Mouse (Mus musculus) T-helper 1 cell (primary cell): Measurements from ENCODE around the gene Usp19.

Experiments used
- in situ Hi-C: fragments of 300-600 bp; cut with MboI, MseI; formaldehyde crosslinking; loops from one replicate; pipeline ENCODE4 v1.15.1; 2025; ENCODE audit warnings: high pct_unique_total_duplicates

The Usp19 gene

DNA sequence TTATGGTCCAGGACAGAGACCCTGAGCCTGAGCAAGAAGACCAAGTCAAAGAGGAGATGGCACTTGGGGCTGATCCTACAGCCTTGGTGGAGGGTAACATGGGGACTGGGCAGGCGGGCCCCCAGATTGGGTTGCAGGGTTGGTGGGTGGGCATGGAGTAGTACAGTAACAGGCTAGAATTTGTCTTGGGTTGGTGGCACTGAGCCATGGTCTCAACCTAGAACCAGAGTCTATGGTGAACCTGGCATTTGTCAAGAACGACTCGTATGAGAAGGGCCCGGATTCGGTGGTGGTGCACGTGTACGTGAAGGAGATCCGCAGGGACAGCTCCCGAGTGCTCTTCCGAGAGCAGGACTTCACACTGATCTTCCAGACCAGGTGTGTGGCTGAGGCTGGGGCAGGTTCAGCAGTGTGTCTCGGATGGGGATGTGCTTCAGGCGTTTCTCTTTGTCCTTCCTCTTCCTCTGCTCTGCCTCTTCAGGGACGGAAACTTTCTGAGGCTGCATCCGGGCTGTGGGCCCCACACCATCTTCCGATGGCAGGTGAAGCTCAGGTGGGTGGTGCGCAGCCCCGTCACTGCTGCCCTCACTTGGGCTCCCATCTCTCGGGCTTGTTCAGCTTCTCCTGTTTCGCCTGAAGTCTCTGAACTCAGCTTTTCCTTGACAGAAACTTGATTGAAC, 3.9 kb downstream of the Usp19 start:
- in situ Hi-C loops = no loop called here

- in situ Hi-C loops = no loop called here
These were observed 4.5 kb downstream of the Usp19 start for GRCm38 (mm10) chr9:108494905-108495304.

DNA sequence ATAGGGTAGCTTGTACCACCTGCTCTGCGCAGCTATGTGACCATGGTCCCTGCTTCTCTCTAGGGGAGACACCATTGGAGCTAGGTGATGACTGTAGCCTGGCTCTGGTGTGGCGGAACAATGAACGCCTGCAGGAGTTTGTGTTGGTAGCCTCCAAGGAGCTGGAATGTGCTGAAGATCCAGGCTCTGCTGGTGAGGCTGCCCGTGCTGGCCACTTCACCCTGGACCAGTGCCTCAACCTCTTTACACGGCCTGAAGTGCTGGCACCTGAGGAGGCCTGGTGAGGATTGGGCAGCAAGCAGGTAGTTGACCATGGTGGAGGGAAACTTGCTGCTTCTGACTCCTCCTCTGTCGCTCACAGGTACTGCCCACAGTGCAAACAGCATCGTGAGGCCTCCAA, 8.8 kb downstream of the Usp19 start:
- in situ Hi-C loops = no loop called here

DNA sequence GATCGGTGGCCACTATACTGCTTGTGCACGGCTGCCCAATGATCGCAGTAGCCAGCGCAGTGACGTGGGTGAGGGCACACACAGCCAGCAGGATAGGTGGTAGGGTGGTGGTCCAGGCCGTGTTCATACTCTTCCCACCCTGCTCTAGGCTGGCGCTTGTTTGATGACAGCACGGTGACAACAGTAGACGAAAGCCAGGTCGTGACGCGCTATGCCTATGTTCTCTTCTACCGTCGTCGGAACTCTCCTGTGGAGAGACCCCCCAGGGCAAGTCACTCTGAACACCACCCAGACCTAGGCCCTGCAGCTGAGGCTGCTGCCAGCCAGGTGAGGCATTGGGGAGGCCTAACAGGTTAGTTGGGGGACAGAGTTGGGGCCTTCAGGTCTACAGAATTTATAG, 9.5 kb downstream of the Usp19 start:
- in situ Hi-C loops = no loop called here

GRCm38 (mm10) chr9:108506901-108507300, 16.5 kb downstream of the Usp19 start:
- in situ Hi-C loops = no loop called here

DNA sequence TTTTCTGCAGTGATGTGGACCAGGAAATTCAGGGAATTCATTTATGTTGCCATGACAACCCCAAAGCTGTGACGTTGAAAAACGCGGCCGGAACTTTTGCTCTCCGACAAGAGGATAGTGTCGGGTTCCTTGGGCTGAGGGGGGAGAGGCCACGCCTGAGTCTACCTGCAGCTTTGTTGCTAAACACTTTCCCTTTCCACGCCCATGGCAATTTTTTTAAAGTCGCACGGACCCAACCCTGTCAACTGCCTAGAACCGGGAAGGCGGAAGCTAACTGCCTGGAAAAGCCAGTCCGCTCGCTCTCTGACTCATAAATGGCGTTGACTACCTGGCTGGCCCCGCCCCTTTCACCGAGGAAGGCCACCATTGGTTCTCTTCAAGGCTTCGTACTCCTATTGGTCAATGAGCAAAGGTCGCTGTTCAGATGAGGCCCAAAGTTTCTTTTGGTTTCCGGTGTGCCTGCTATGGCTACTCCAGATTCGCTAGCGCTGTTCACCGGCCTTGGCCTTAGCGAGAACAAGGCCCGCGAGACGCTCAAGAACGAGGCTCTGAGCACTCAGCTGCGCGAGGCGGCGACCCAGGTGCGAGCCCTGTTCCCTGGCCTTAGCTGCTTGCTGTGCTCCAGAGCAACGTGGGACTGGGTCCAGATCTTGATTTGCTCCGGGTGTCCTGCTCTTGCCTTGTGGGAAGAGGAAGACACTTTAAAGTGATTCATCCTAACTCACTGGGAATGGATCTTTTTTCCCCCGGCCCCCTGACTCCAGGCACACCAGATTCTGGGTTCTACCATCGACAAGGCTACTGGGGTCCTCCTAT, 17.4 kb downstream of the Usp19 start, which contains the start of gene Qars:
Gene Qars, plus strand, starts transcription at position 88 of the 816 bp plus-strand sequence.
- in situ Hi-C loops = no loop called here

DNA sequence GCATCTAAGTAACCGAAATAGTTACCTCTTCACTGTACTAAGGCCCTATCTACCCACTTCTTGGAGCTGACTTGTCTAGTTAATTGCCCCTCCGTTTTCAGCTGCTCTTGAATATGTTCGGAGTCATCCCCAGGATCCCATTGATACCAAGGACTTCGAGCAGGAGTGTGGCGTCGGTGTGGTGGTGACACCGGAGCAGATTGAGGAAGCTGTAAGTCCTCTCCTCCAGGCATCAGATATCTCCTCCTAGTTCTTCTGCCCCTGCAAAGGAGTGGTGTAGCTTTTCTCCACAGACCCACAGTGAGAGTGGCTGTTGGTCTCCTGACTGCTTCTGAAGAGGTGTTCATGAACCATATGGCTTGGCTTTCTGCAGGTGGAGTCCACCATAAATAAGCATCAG, 18.4 kb downstream of the Usp19 start:
- in situ Hi-C loops = no loop called here

DNA sequence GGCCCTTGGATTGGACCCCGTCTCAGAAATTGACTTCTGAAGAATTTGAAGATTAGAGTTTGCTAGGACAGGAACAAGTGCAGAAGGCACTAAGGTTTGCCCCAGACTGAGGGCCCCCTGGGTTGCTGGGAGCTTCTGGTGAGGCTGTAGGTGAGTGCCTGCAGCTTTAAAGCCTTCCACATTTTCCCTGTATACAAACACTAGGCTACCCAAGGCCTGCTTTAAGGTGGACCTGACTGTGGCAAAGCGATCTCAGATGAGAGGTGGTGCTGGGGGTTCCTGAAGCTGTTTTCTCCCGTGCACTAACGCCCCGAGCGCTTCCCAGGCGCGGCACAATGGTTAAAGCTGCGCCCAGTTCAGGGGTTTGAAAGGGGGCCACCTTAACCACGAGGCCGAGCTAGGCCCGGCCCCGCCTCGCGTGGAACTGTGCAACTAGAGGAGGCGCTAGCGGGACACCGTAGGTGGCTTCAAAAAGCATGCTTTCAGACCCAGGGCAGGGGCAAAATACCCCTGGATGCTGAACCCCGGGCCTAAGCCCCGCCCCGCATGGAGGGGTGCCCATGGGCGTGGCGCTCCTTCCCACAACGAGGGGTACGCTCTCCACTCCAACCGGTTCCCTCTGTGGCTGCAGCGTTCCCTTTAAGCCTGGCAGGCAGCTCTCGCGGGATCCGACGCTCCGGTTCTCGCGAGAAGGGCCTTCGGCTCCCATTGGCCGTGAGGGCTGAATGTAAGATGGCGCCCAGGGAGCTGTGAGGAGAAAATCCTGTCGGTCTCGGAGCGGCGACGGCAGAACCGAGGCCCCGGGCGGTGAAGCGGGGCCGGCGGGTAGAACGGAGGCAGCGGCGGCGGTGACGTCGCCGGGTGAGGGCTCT, 26.2 kb downstream of the Usp19 start, which contains the start of gene Qrich1:
Gene Qrich1, plus strand, starts transcription at position 427 of the 872 bp plus-strand sequence.
- in situ Hi-C loops = no loop called here

DNA sequence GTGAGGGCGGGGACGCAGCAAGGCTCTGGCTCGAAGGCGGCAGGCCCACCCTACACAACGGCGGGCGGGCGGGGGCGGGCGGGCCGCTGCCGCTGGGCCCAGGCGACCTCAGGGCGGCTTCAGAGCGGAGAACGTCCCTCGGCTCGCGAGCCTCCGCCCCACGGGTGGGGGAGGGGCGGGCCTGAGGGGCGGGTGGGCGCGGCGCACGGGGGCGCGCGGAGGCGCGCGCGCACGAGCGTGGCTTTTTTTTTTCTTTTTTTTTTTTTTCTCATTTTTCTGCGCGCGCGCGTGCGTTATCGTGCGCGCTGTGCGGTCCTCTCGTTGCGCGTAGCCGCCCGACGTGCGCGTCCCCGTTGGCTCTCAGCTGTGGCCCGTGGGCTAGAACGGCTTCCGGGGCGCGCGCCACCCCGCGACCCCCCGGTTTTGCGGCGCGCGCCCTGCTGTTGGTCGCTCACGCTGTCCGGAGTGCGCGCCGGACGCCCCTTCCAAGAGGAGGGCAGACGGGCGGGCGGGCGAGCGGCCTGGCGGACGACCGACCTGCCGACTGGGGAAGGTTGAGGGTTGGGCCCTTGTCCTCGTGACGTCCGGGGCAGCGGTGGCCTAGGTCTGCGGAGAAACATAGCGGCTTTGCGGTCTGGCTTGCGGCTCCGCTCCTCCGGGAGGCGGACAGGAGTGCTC, 27.0 kb downstream of the Usp19 start:
- in situ Hi-C loops = no loop called here

GRCm38 (mm10) chr9:108517931-108518332, 27.5 kb downstream of the Usp19 start:
- in situ Hi-C loops = no loop called here

DNA sequence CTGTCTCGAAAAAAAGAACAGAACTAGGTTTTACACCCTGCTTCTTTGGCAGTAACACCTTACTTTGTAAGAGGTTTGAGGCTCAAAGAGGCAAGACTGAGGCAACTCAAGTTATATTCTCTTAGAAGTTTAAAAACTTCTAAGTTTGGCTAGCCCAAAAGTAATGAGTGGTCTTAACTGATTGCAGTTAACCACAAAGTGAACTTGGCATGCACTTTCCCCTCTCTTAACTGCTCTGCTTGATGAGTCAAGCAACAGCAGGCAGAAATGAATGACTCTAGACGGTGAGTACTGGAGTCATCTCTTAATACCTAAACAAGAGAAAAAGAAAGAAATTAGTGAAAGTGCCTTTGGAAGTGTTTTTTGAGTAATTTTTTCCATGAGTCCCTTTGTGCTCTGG, 31.2 kb downstream of the Usp19 start:
- in situ Hi-C loops = no loop called here

GRCm38 (mm10) chr9:108523341-108523740, 32.9 kb downstream of the Usp19 start:
- in situ Hi-C loops = no loop called here

- in situ Hi-C loops = loop anchor here (25.0 kb wide), 1 partner anchor 1187 kb away; the partner anchor contains the start of gene Fbxw18
These were observed 35.0 kb downstream of the Usp19 start for GRCm38 (mm10) chr9:108525400-108525799.

- in situ Hi-C loops = loop anchor here (10.0 to 25.0 kb wide), 4 partner anchors 766 to 1686 kb away; partner anchors contain the start of gene Fbxw18
These were observed 40.6 kb downstream of the Usp19 start for GRCm38 (mm10) chr9:108530954-108531353.

- in situ Hi-C loops = loop anchor here (10.0 to 25.0 kb wide), 4 partner anchors 767 to 1687 kb away; partner anchors contain the start of gene Fbxw18
These were observed 41.1 kb downstream of the Usp19 start for GRCm38 (mm10) chr9:108531496-108531895.

GRCm38 (mm10) chr9:108540846-108541245, 50.4 kb downstream of the Usp19 start:
- in situ Hi-C loops = loop anchor here (5.0 to 25.0 kb wide), 2 partner anchors 164 to 1171 kb away; partner anchors contain the start of gene Fbxw18

GRCm38 (mm10) chr9:108545986-108546385, 55.6 kb downstream of the Usp19 start:
- in situ Hi-C loops = loop anchor here (25.0 kb wide), 1 partner anchor 1166 kb away; the partner anchor contains the start of gene Fbxw18

GRCm38 (mm10) chr9:108546875-108547274, 56.5 kb downstream of the Usp19 start:
- in situ Hi-C loops = loop anchor here (25.0 kb wide), 1 partner anchor 1165 kb away; the partner anchor contains the start of gene Fbxw18
